Mouse (Mus musculus) brain, embryonic 14.5 days (tissue): Measurements from ENCODE around the gene Ankrd31.

Source experiments
- CTCF ChIP-seq: fragments of 200-500 bp; IDR thresholded peaks from 2 replicates; pipeline ENCODE4 v1.5.1; 2012; ENCODE audit warnings: inconsistent platforms, mild to moderate bottlenecking, moderate library complexity, borderline replicate concordance; ENCODE audit not compliant: insufficient read depth, insufficient read length; ENCODE audit errors: extremely low read depth
- POLR2A ChIP-seq: fragments of 200-500 bp; IDR thresholded peaks from 2 replicates; pipeline ENCODE4 v1.6.1; 2012; ENCODE audit warnings: mild to moderate bottlenecking, inconsistent platforms, borderline replicate concordance; ENCODE audit not compliant: poor library complexity, insufficient read depth, insufficient read length, severe bottlenecking; ENCODE audit errors: extremely low read depth

DNA sequence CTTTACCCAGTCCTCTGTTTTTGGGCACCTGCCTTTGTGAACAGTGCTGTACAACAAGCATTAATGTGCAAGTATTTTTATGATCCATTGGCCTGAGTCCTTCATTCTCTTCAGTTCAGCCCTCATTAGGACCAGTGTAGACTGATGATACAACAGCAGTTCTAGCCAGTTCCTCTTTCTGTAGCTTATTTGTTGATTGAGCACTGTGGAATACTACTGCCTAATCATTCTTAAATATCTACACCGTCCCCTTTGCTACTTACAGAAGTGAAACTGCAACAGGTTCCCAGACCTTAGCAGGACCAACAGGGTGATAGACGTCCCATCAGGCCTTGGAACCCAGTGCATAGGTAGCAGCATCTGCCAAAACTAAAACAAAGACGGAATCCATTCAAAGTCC lies 163.1 kb downstream of the Ankrd31 start:
- TF ChIP-seq CTCF (no peak), POLR2A (no peak)
